Mouse (Mus musculus) thymus, adult 2 months (tissue): ENCODE measurements around the gene Bid. TPM values are rescaled to one million over a fixed set of nuclear protein-coding genes. Genes with fewer than 3 reads are reported as not detected.

Experiments
- DNase-seq: peaks from one replicate; pipeline ENCODE4 v3.0.0; 2021
- H3K27ac ChIP-seq: fragments of 200-500 bp; 2 replicates; pipeline ENCODE4 v1.5.1; 2012; ENCODE audit warnings: low read length, control low read depth; ENCODE audit not compliant: control insufficient read depth, insufficient read depth
- H3K27me3 ChIP-seq: fragments of 200-500 bp; 2 replicates; pipeline ENCODE4 v1.6.1; 2012; ENCODE audit warnings: mild to moderate bottlenecking, low read length, moderate library complexity, mixed read lengths; ENCODE audit not compliant: control insufficient read depth, insufficient read depth
- H3K36me3 ChIP-seq: fragments of 200-500 bp; 2 replicates; pipeline ENCODE4 v1.6.1; 2012; ENCODE audit warnings: mild to moderate bottlenecking, low read length, moderate library complexity; ENCODE audit not compliant: control insufficient read depth, insufficient read depth
- H3K4me1 ChIP-seq: fragments of 200-500 bp; replicated peaks from 2 replicates; pipeline ENCODE4 v1.6.1; 2012; ENCODE audit warnings: low read length; ENCODE audit not compliant: control insufficient read depth, insufficient read depth
- H3K4me3 ChIP-seq: fragments of 200-500 bp; 2 replicates; pipeline ENCODE4 v1.5.1; 2012; ENCODE audit warnings: mild to moderate bottlenecking, low read length, control low read depth, moderate library complexity; ENCODE audit not compliant: control insufficient read depth, insufficient read depth
- CTCF ChIP-seq: fragments of 200-500 bp; IDR thresholded peaks from 2 replicates; pipeline ENCODE4 v1.5.1; 2012; ENCODE audit warnings: mild to moderate bottlenecking, control low read depth, low read length, moderate library complexity, borderline replicate concordance; ENCODE audit not compliant: control insufficient read depth, poor library complexity, insufficient read depth; ENCODE audit errors: extremely low read depth
- POLR2A ChIP-seq: fragments of 200-500 bp; IDR thresholded peaks from 2 replicates; pipeline ENCODE4 v1.6.1; 2012; ENCODE audit warnings: mild to moderate bottlenecking, low read length, control low read depth, moderate library complexity; ENCODE audit not compliant: control insufficient read depth, poor library complexity, insufficient read depth; ENCODE audit errors: extremely low read depth
- WGBS: fragments of 180-500 bp; shearing (Covaris S2); methylation state at CpG from one replicate; pipeline ENCODE4 v1.1.7; 2018; 5-methylcytosine and 5-hydroxymethylcytosine counted together
- polyA plus RNA-seq: library from polyadenylated mRNA; depleted of rRNA; stranded (reverse); fragments of >200 nt; gene quantifications from 2 replicates; pipeline ENCODE4 v1.2.3, GENCODE M21; 2012

Gene Bid
- polyA plus RNA-seq, 1 experiment, result 36.5 TPM

DNA sequence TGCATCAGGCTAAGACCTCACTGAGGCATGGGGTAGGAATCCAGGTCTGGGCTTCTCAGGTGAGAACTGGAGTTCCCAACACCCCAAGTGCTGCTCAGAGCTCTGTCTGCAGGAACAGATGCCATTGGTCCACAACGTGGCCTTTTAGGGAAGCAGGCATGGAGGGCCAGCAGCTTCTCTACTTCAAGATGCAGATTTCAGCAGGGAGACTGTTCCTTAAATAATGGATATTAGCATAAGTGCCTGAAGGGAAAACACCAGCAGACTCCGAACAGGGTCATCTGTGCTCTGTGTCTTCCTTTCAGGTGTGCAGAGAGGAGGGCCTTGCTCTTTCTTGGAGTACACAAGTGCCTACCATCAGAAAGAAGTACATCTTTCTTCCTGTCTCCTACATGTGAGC lies 26.4 kb upstream of the Bid start:
- Histone ChIP-seq H3K27me3 (no peaks in the 10 kb centered on the region), H3K27ac (no peak overlapping the region), H3K4me1 (peaks cover 30% of the 10 kb centered on the region), H3K4me3 (no peak overlapping the region), H3K36me3 (no peaks in the 10 kb centered on the region)
- 88% methylated on average over 2 of the region's 2 CpGs for WGBS
- no peak for DNase-seq
- no peak for TF ChIP-seq POLR2A
- no peak for TF ChIP-seq CTCF

DNA sequence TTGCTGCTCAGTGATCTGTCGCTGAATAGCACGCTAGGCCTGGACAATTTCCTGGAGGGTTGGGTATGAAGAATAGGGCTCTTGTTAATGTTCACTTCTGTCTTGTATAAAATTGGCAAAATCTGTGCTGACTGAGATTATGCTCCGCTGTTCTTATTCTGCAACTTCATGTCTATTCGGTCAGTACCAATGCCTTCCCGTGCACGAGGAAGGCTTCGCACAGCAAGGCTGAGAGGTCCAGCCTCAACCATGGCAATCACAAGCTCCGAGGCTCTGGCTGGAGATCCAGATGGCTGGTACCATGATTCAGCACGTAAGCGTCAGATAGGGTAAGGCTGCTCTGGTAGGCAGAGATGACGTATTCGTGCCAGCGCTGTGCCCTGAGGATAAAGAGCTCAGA lies 24.9 kb upstream of the Bid start:
- TF ChIP-seq POLR2A, result no peak
- TF ChIP-seq CTCF, result no peak
- Histone ChIP-seq H3K4me1 (peaks cover 31% of the 10 kb centered on the region), H3K27me3 (no peaks in the 10 kb centered on the region), H3K36me3 (no peaks in the 10 kb centered on the region), H3K4me3 (no peak overlapping the region), H3K27ac (no peak overlapping the region)
- no peak for DNase-seq
- 99% methylated on average over 13 of the region's 13 CpGs for WGBS

DNA sequence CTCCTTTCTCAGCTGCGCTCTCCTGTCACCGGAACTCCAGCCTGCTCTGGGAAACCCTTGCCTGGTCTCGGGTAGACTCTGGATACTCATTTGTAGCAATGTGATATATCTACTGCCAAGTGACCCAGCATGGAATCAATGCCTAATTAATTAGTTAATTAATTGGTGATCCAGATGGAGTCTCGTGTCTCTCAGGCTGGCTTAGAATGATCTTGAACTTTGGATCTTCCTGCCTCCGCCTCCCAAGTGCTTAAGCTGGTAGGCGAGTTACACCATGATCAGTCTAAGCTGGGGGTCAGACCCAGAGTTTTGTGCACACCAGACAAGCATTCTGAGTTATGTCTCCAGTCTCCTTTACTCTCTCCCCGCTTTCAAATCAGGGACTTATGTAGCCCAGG lies 24.4 kb upstream of the Bid start:
- 91% methylated on average over 7 of the region's 7 CpGs for WGBS
- H3K27me3 ChIP-seq, result no peaks in the 10 kb centered on the region
- DNase-seq, result no peak
- no peak for TF ChIP-seq POLR2A
- TF ChIP-seq CTCF, result no peak
- H3K36me3 ChIP-seq, result no peaks in the 10 kb centered on the region
- H3K4me1 ChIP-seq, result peaks cover 27% of the 10 kb centered on the region
- H3K4me3 ChIP-seq, result no peak overlapping the region
- no peak overlapping the region for H3K27ac ChIP-seq

DNA sequence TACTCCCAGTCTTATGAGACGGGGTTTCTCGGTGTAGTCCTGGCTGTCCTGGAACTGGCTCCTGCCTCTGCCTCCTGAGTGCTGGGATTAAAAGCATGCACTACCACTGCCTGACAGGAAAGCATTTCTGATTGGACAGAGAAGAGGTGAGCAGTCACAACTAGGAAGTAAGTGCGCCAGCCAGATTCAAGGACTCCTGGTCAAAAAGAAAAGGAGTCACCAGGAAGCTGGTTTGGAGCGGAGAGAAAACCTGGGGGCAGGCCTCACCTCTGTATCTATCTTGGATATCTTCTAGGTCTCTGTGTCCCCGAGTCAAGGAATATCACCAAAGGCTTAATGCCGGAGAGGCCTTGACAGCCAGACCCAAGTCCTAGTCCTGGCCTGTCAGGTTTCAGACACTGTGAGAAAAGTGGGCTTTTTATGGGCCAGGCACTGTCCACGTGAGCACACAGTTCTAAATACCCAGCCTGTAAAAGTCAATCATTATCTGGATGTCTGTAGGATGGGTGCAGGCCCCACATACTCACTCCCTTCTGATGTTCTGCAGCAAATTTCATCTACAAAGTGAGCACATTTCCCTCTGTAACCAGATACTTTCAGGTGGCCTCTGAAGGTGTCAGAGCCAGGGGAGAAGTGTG lies 23.9 kb upstream of the Bid start:
- Histone ChIP-seq H3K36me3 (no peaks in the 10 kb centered on the region), H3K27me3 (no peaks in the 10 kb centered on the region), H3K4me3 (no peak overlapping the region), H3K27ac (no peak overlapping the region), H3K4me1 (peaks cover 31% of the 10 kb centered on the region)
- TF ChIP-seq POLR2A (no peak), CTCF (no peak)
- DNase-seq, result no peak
- WGBS, result 89% methylated on average over 7 of the region's 7 CpGs

DNA sequence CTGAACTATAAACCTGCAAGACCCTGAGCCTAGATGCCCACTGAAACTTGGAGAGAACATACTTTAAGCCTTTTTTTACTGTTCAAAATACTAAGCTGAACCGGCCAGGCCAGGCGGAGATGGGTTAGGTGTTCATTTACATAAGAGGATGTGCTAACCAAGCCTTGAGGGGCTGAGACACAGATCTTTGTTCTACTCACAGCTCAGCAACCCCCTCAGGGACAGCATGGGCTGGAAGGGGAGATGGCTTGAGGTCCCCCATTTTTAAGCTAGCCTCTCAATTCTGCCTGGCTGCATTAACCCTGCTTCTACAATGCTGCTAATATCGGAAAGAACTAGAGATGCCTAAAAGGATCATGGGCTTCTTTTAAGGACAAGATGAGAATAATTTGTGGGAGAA lies 23.1 kb upstream of the Bid start:
- WGBS, result 93% methylated on average over 3 of the region's 3 CpGs
- H3K36me3 ChIP-seq, result no peaks in the 10 kb centered on the region
- TF ChIP-seq POLR2A (no peak), CTCF (no peak)
- H3K27me3 ChIP-seq, result no peaks in the 10 kb centered on the region
- DNase-seq, result no peak
- no peak overlapping the region for H3K27ac ChIP-seq
- peaks cover 38% of the 10 kb centered on the region for H3K4me1 ChIP-seq
- no peak overlapping the region for H3K4me3 ChIP-seq

DNA sequence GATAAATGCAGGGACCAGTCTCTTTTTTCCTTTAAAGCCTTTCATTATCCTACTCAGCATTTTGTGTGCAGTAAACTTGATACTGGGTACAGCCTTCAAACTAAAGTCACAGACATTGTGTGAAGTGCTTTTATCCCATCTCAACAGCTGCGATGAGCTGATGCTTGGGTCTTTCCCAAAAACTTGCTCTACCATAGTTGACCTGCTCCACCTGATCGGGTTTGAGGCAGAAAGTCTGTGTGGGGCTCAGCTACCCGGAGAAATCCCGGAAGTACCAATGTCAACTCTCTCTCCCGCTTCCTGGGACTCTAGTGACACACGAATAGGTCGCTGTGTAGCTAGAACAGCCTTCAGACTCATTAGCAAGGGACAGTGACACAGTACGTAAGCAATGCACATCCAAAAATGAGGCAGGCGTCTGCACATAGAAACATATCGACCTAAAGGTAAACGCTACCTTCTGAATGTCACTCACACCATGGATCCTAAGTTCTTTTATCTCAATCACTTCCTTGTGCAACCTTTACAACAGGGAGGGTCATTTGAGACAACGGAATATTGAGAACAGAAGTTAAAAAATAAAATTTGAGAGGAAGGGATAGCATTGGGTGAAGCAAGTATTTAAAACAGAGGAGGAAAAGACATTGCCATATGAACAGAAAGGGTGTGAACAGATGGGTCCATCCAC lies 22.3 kb upstream of the Bid start:
- Histone ChIP-seq H3K4me1 (peaks cover 46% of the 10 kb centered on the region), H3K27me3 (no peaks in the 10 kb centered on the region), H3K27ac (no peak overlapping the region), H3K4me3 (no peak overlapping the region), H3K36me3 (no peaks in the 10 kb centered on the region)
- WGBS, result 96% methylated on average over 12 of the region's 12 CpGs
- TF ChIP-seq POLR2A, result no peak
- no peak for TF ChIP-seq CTCF
- DNase-seq, result no peak
